Comparison of ENCODE assay signal across 18 mouse cellular contexts in genomic region chr4:84578296-84578695, GRCm38 (mm10).
DNase-seq lines count a peak whose midpoint lies in the region; ATAC-seq lines count a peak whose summit lies in the region.
"Had no signal": no experiment of that assay in that cellular context is flagged by ENCODE, and none has a peak within 500 bp of the region (broad histone marks: within the 10 kb centered on the region; RNA-seq: fewer than 3 reads in every experiment).

No protein-coding gene starts in this region.

- DNase-seq in 3T3-L1 (ENCODE audit: low read depth, low spot score) (peak; percentile 68), NIH3T3 (ENCODE audit: low read depth) (peak; percentile 87)
- DNase-seq in fat pad, adult 2 months (ENCODE audit: extremely low read depth, low read depth, low spot score): peak; percentile 28
- DNase-seq in kidney, postnatal 4 days: no peak
- DNase-seq in lung, postnatal 25 days (ENCODE audit: low spot score): no peak
- DNase-seq: adrenal gland, adult 2 months; adrenal gland, postnatal 14 days; cerebellum, adult 11 months; cerebellum, adult 2 months; cerebellum, adult 9-11 months; cerebellum, postnatal 36 days; embryo, embryonic 11 days; gastrocnemius, postnatal 10 days; gastrocnemius, postnatal 36 days had no signal

- no peak for ATAC-seq in erythroblast, adult 5-6 weeks (replicated peaks; ENCODE audit: low FRiP score, poor library complexity, severe bottlenecking)
- ATAC-seq: forebrain, embryonic 15.5 days; intestine, postnatal 0 days; Patski had no signal

Comparison
In these comparisons a context has a peak if more than half of its experiments do, and no peak if none do; other contexts are left out.
1. DNase-seq: peak in 3T3-L1 (single experiment), NIH3T3 (single experiment) and fat pad, adult 2 months (single experiment); none in kidney, postnatal 4 days (0 of 2) and lung, postnatal 25 days (single experiment).